In the genomic region with DNA sequence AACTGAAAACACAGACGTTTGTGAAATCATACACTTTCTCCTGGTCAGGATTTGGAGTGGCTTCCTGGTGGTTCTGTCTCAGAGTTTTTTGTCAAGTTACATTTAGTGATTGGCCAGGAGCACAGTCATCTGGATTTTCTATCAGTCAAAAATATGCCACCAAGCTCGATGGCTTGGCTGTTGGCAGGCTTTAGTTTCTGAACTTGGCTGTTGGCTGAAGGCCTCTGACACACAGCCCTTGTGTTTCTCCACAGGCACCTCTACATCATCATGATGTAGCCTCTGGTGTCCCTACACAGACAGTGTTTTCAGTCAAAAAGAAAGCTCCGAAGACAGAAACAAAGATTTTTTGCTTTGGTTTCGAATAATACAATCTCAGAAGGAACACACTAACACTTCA, we compare ENCODE assay signal across 18 mouse cellular contexts.
A peak's percentile ranks its signal among the peaks of the same experiment; 100 is the strongest.
DNase-seq lines count a peak whose midpoint lies in the region.
"Had no signal": no experiment of that assay in that cellular context is flagged by ENCODE, and none has a peak within 500 bp of the region (broad histone marks: within the 10 kb centered on the region; RNA-seq: fewer than 3 reads in every experiment).

No protein-coding gene starts in this region.

- intact Hi-C loops in heart, postnatal 36 days (cut with DNase I): no loop called here

- DNase-seq in adrenal gland, postnatal 10 days: peak; percentile 14
- no peak for DNase-seq in adrenal gland, adult 18-20 months (ENCODE audit: low spot score in 2 of 2)
- peak; percentile 27 for DNase-seq in heart, adult 9 months (ENCODE audit: low spot score in 2 of 2)
- no peak for DNase-seq in heart, postnatal 36 days
- peak; percentile 18 for DNase-seq in adipocyte (ENCODE audit: low spot score)
- DNase-seq in heart, postnatal 4 days: peak; percentile 31
- no peak for DNase-seq in spleen, postnatal 36 days (ENCODE audit: low spot score in 2 of 2)
- DNase-seq: cerebellum, adult 2 months; cerebellum, postnatal 25 days; gastrocnemius, postnatal 10 days; kidney, adult 2 months; kidney, postnatal 4 days; liver, embryonic 13.5 days; lung, adult 18-20 months; lung, postnatal 10 days; midbrain, embryonic 14.5 days; right cerebral cortex, postnatal 14 days; thymus, postnatal 14 days had no signal

Comparison
In these comparisons a context has a peak if more than half of its experiments do, and no peak if none do; other contexts are left out.
1. DNase-seq: peak in adrenal gland, postnatal 10 days (single experiment), heart, adult 9 months (2 of 2), adipocyte (single experiment) and heart, postnatal 4 days (single experiment); none in adrenal gland, adult 18-20 months (0 of 2), heart, postnatal 36 days (0 of 2) and spleen, postnatal 36 days (0 of 2).